Mouse (Mus musculus) monocyte, adult 2 months (primary cell): ENCODE measurements around the gene Arl5c.
A peak's percentile ranks its signal among the peaks of the same experiment; 100 is the strongest.

Experiments used
- DNase-seq, 2 experiments: peaks; one replicate each; pipeline ENCODE4 v3.0.0; 2022; ENCODE audit warnings: low spot score in 2 of 2, low read depth in 1 of 2

The Arl5c gene

GRCm38 (mm10) chr11:97960907-97961306, 35.1 kb downstream of the Arl5c start:
- no peak for DNase-seq

DNA sequence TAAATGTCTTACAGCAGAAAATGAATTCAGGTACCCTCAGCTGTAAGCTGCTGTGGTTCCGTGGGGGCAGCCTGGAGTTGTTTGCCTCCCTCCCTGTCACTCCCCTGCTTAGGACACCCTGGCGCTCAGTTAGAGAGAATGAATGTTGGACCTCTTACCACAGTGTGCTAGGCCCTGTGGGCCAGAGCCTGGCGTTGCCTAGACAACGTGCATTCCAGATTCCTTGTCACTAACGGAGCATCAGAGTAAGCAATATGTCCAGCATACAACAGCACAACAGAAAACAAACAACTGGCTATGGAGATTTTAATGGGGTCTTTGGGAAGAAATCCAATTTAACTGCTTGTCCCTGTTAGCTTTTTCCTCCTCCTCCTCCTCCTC, 36.7 kb downstream of the Arl5c start:
- no peak for DNase-seq

- DNase-seq: no peak
Measured at GRCm38 (mm10) chr11:97958641-97959299, 37.2 kb downstream of the Arl5c start.

DNA sequence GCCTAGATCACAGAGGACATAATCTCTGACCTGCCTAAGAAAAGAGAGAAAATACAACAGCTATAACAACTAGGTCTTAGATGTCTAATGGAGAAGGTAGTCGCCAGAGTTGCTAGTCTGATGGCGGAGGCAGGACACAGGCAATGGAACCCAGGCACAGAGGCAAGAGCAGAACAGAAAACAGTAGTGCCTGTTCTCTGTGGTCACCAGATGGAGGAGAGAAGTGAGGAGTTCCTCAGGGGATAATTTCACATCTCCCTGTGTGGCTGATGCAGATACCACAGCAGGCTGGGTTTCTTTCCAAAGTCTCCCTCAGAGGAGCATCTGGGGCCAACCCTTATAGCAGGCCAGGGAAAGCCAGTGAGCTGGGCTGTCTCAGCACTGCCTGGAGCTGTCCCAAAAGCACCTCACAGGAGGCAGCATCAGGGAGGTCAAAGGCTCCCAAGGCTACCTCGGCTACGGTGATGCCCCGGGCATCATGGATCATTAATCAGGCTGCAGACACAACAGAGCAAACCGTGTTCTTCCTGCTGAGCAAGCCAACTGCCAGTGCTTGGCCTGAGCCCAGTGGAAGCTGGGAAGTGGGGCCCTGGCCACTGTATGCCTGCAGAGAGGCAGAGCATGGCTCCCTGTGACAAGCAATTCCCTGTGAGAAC, 38.9 kb downstream of the Arl5c start:
- no peak for DNase-seq

- DNase-seq: no peak
Measured at GRCm38 (mm10) chr11:97955915-97956314, 40.1 kb downstream of the Arl5c start.

- DNase-seq: no peak
Measured at GRCm38 (mm10) chr11:97955146-97955902, 40.7 kb downstream of the Arl5c start.

DNA sequence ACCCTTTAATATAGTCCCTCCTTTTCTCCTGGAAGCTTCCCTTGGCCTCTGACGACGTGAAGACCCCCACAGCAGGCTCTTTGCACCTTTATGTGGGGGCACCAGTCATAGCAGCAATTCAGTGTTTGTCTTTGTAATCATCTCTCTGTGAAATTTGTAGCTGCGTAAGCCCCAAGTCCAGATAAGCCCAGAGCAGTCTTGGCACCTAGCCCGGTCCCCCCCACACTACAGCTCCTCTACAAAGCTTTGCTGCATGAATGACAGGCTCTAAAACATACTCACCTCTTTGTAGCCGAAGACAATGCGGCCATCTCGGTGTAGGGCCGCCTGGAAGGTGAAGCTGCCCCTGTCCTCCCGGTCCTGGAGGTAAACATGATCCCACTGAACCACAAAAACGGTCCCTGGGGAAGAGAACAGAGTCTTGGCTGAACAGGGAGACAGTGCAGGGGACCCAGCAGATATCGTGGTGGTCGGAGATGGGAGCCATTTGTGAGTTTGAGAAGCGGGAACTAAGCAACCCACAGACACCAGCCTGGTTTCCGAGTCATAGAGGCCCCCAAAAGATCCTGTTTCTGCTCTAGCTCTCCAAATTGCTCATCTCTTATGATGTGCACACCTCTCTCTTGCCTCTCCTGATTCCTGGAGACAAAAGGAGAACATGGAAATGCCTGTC, 41.4 kb downstream of the Arl5c start:
- no peak for DNase-seq

DNA sequence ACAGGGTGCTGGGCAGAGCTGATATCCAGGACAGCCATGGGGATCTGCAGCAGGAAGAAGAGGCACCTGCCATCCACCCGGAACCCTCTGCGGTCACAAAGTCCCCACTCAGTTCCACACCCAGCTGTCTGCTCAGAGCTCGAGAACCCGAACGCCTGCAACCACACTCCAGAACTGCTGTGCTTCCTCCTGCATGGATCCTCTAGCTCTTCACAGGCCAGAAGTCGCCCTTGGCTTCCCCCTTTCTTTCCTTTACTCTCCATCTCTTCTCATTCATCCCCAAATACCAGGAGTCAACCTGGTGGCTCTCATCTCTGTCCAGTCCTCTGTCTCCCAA, 42.1 kb downstream of the Arl5c start:
- DNase-seq: no peak

- DNase-seq: no peak
Measured at GRCm38 (mm10) chr11:97953179-97953938, 42.6 kb downstream of the Arl5c start.

GRCm38 (mm10) chr11:97952367-97953006, 43.5 kb downstream of the Arl5c start:
- no peak for DNase-seq

DNA sequence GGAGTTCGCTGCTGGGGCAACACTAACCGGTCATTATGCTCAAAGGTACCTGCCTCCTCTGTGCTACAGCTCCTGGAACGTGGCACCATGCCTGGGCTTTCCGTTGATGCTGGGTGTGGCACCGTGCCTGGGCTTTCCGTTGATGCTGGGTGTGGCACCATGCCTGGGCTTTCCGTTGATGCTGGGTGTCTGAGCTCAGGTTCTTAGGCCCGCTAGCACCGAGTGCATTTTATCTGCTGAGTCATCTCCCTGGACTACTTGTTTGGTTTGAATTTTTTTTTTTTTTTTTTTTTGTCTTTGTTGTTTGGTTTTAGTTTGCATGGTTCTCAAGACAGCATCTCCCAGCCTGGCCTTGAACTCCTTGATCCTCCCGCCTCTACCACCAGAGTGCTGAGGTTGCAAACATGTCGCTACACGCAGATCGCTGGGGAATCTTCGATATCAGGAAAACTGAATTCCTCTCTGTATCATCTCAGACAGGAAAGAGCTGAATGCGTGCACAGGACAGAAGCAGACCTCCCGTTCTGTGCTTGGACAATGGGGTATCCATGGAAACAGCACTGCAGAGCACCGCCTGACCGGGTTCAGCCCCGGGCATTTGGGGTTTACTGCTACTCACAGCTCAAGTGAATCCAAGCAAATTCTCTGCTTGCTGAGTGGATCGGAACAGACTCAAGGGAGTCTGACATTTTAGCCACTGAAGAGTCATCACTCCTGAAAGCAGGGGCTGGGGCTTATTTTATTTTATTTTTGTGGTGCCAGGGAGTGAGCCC, 46.1 kb downstream of the Arl5c start:
- no peak for DNase-seq

GRCm38 (mm10) chr11:97947426-97947825, 48.6 kb downstream of the Arl5c start:
- no peak for DNase-seq

DNA sequence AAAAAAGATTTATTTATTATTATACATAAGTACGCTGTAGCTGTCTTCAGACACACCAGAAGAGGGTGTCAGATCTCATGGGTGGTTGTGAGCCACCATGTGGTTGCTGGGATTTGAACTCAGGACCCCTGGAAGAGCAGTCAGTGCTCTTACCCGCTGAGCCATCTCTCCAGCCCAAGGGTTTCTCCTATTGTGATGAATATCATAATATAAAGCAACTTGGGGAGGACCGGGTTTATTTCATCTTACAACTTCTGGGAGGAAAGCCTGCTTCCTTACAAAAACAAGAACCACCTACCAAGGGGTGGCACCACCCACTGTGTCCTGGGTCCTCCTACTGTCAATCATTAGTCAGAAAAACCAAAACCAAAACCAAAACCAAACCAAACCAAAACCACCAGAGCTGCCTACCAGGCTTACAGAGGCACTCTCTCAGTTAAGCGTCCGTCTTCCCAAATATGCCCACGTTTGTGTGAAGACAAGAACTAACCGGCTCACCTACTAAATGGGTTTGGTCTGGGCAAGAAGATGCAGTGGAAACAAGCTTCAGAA, 50.2 kb downstream of the Arl5c start:
- DNase-seq: peak; percentile 29 to 51

- no peak for DNase-seq
Measured at GRCm38 (mm10) chr11:97945031-97945430, 51.0 kb downstream of the Arl5c start.

- DNase-seq: no peak
Measured at GRCm38 (mm10) chr11:97943256-97943655, 52.7 kb downstream of the Arl5c start.

- DNase-seq: peak in 1 of 2 experiments; percentile 23
Measured at GRCm38 (mm10) chr11:97942420-97943111, 53.4 kb downstream of the Arl5c start.
